9 mouse cellular contexts compared by ENCODE assay signal in the genomic region with DNA sequence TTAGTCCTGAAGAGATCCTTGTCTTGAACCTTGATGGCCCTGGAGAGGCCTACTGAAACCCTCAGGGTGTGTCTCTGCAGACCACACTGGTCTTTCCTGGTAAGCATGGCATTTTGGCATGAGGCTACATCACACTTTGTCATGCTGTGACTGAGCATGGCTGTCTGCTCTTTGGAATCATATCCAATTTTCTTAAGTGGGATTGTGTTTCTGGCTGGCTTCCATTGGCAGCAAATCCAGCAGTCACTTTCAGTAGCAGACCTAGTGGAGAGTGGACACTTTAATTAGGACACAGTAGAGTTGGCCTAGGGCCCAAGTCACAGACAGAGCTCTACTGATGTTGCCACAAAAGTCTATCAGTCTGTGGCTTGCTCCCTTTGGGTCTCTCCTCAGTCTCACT.
A peak's percentile ranks its signal among the peaks of the same experiment; 100 is the strongest.
DNase-seq lines count a peak whose midpoint lies in the region; ATAC-seq lines count a peak whose summit lies in the region.
"Had no signal": no experiment of that assay in that cellular context is flagged by ENCODE, and none has a peak within 500 bp of the region (broad histone marks: within the 10 kb centered on the region; RNA-seq: fewer than 3 reads in every experiment).

No protein-coding gene starts in this region.

- peak; percentile 79; the same call in 1 of the 2 replicates for ATAC-seq in hindbrain, embryonic 16.5 days
- ATAC-seq in neural tube, embryonic 15.5 days (ENCODE audit: low FRiP score) = no peak

- no peaks in the 10 kb centered on the region for H3K27me3 ChIP-seq in hindbrain, embryonic 16.5 days (replicated peaks; ENCODE audit: control insufficient read depth, insufficient read depth, low read length)
- H3K27me3 ChIP-seq in hindbrain, embryonic 10.5 days (ENCODE audit: insufficient read depth, poor library complexity, severe bottlenecking) = no peaks in the 10 kb centered on the region
- no peaks in the 10 kb centered on the region for H3K27me3 ChIP-seq in neural tube, embryonic 15.5 days (replicated peaks)

- H3K27ac ChIP-seq in hindbrain, embryonic 16.5 days (ENCODE audit: low read depth, low read length) = no peak overlapping the region
- H3K27ac ChIP-seq in hindbrain, embryonic 10.5 days = no peak overlapping the region
- H3K27ac ChIP-seq in neural tube, embryonic 15.5 days (replicated peaks) = no peak overlapping the region

- DNase-seq in hindbrain, embryonic 10.5 days (ENCODE audit: low spot score) = no peak
- DNase-seq in right cerebral cortex, postnatal 14 days = peak; percentile 20
- no peak for DNase-seq in right cerebral cortex, adult 2 months (ENCODE audit: low spot score in 2 of 2)
- DNase-seq in heart, adult 9 months (ENCODE audit: low spot score in 2 of 2) = peak; percentile 59 to 66
- DNase-seq in adrenal gland, postnatal 14 days = no peak
- DNase-seq in spleen, adult 18-20 months = no peak

- H3K4me3 ChIP-seq in hindbrain, embryonic 16.5 days (ENCODE audit: low read length) = no peak overlapping the region
- no peak overlapping the region for H3K4me3 ChIP-seq in hindbrain, embryonic 10.5 days
- H3K4me3 ChIP-seq in neural tube, embryonic 15.5 days (replicated peaks) = no peak overlapping the region

- no peak overlapping the region for H3K4me2 ChIP-seq in hindbrain, embryonic 16.5 days (ENCODE audit: low read length)
- H3K4me2 ChIP-seq in neural tube, embryonic 15.5 days = no peak overlapping the region

- H3K36me3 ChIP-seq in hindbrain, embryonic 16.5 days (ENCODE audit: control insufficient read depth, insufficient read depth, low read length) = no peaks in the 10 kb centered on the region
- no peaks in the 10 kb centered on the region for H3K36me3 ChIP-seq in hindbrain, embryonic 10.5 days
- no peaks in the 10 kb centered on the region for H3K36me3 ChIP-seq in neural tube, embryonic 15.5 days
- H3K36me3 ChIP-seq: G1E had no signal

- H3K9me3 ChIP-seq in hindbrain, embryonic 16.5 days (ENCODE audit: control insufficient read depth, low read length) = no peaks in the 10 kb centered on the region
- no peaks in the 10 kb centered on the region for H3K9me3 ChIP-seq in hindbrain, embryonic 10.5 days
- H3K9me3 ChIP-seq in neural tube, embryonic 15.5 days (replicated peaks) = no peaks in the 10 kb centered on the region

- H3K9ac ChIP-seq in hindbrain, embryonic 16.5 days (ENCODE audit: low read depth, low read length) = no peak overlapping the region
- no peak overlapping the region for H3K9ac ChIP-seq in neural tube, embryonic 15.5 days (replicated peaks)

- H3K4me1 ChIP-seq in hindbrain, embryonic 16.5 days (ENCODE audit: control insufficient read depth, insufficient read depth, low read depth, low read length) = no peaks in the 10 kb centered on the region
- H3K4me1 ChIP-seq in hindbrain, embryonic 10.5 days (replicated peaks) = no peaks in the 10 kb centered on the region
- no peaks in the 10 kb centered on the region for H3K4me1 ChIP-seq in neural tube, embryonic 15.5 days

Comparison
In these comparisons a context has a peak if more than half of its experiments do, and no peak if none do; other contexts are left out.
1. DNase-seq: peak in right cerebral cortex, postnatal 14 days (single experiment) and heart, adult 9 months (2 of 2); none in hindbrain, embryonic 10.5 days (single experiment), right cerebral cortex, adult 2 months (0 of 2), adrenal gland, postnatal 14 days (single experiment) and spleen, adult 18-20 months (0 of 2).